Mouse (Mus musculus) neural tube, embryonic 13.5 days (tissue): ENCODE measurements at regions not wholly inside any gene's neighbourhood (a gene's known extent, or its start where the extent isn't known, plus 50 kb on each side); places are given as distances from the start of the nearest gene placed in this dataset.
"Not testable (repeated sequence)": the region's sequence is repeated elsewhere in the genome, so short reads cannot be mapped to it uniquely, and the experiment has no call there.

Experiments used
- ATAC-seq: fragments of 200-750 bp; cut with Nextera tagmentation; 2 replicates; pipeline ENCODE4 v1.8.0; 2017; ENCODE audit warnings: low read depth, mild to moderate bottlenecking, moderate TSS enrichment, moderate library complexity
- H3K27ac ChIP-seq: fragments of 300-500 bp; sonication (generic); replicated peaks from 2 replicates; pipeline ENCODE4 v1.5.1; 2015; ENCODE audit warnings: moderate library complexity, mild to moderate bottlenecking, inconsistent platforms
- H3K27me3 ChIP-seq: fragments of 300-500 bp; sonication (generic); 2 replicates; pipeline ENCODE4 v1.6.1; 2015; ENCODE audit warnings: mild to moderate bottlenecking, inconsistent platforms
- H3K36me3 ChIP-seq: fragments of 300-500 bp; sonication (generic); 2 replicates; pipeline ENCODE4 v1.6.1; 2015; ENCODE audit warnings: mild to moderate bottlenecking, inconsistent platforms
- H3K4me1 ChIP-seq: fragments of 300-500 bp; sonication (generic); replicated peaks from 2 replicates; pipeline ENCODE4 v1.6.1; 2015; ENCODE audit warnings: inconsistent platforms
- H3K4me2 ChIP-seq: fragments of 300-500 bp; sonication (generic); 2 replicates; pipeline ENCODE4 v1.6.1; 2015; ENCODE audit warnings: inconsistent platforms, mild to moderate bottlenecking, moderate library complexity
- H3K4me3 ChIP-seq: fragments of 300-500 bp; sonication (generic); 2 replicates; pipeline ENCODE4 v1.5.1; 2015; ENCODE audit warnings: mild to moderate bottlenecking, inconsistent platforms
- H3K9ac ChIP-seq: fragments of 300-500 bp; sonication (generic); 2 replicates; pipeline ENCODE4 v1.6.1; 2015; ENCODE audit warnings: moderate library complexity, mild to moderate bottlenecking, inconsistent platforms
- H3K9me3 ChIP-seq: fragments of 300-500 bp; sonication (generic); 2 replicates; pipeline ENCODE4 v1.6.1; 2016; ENCODE audit warnings: inconsistent platforms
- WGBS: fragments of 180-500 bp; shearing (Covaris S2); methylation state at CpG from one replicate; pipeline ENCODE4 v1.1.7; 2015; 5-methylcytosine and 5-hydroxymethylcytosine counted together

DNA sequence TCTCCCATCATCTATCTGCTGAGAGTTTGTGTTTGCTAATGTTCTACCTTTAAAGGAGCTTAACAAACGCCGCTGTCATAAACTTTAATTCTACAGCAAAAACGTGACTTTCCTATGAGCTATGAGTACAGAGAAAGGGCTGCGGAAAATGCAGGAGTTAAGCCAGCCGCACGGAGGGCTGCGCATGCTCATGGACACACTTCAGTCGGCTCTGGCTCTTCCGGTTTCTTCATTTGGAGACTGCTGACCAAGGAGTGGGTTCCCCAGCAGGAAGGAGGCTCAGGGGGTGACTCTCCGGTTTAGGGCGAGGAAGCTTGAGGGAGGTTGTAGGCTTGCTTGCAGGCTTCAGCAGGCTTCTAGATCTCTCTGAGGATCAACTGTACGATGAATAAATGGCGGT is 59.3 kb downstream of the Sox2 start:
- no peak for ATAC-seq
- Histone ChIP-seq H3K9ac (no peak overlapping the region), H3K27ac (no peak overlapping the region), H3K36me3 (no peaks in the 10 kb centered on the region), H3K9me3 (no peaks in the 10 kb centered on the region), H3K4me1 (no peaks in the 10 kb centered on the region), H3K4me2 (no peak overlapping the region), H3K27me3 (no peaks in the 10 kb centered on the region), H3K4me3 (no peak overlapping the region)
- WGBS = 92% methylated on average over 13 of the region's 13 CpGs

DNA sequence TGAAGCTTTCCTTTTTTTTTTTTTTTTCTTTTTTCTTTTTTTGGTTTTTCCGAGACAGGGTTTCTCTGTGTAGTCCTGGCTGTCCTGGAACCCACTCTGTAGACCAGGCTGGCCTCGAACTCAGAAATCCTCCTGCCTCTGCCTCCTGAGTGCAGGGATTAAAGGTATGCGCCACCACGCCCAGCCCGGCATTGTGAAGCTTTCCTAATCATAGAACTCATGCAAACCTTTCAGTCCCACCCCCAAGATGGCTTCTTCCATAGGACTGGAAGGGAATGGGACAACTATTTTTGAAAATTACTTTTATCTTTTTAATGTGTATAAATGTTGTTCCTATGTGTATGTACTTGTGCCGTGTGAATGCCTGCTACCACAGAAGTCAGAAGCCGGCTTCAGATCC is 61.9 kb downstream of the Sox2 start:
- ATAC-seq, H3K9ac ChIP-seq, H3K36me3 ChIP-seq, H3K27ac ChIP-seq, H3K9me3 ChIP-seq, H3K4me2 ChIP-seq, H3K4me1 ChIP-seq, H3K27me3 ChIP-seq, H3K4me3 ChIP-seq: not testable (repeated sequence)
- 93% methylated on average over 7 of the region's 7 CpGs for WGBS

DNA sequence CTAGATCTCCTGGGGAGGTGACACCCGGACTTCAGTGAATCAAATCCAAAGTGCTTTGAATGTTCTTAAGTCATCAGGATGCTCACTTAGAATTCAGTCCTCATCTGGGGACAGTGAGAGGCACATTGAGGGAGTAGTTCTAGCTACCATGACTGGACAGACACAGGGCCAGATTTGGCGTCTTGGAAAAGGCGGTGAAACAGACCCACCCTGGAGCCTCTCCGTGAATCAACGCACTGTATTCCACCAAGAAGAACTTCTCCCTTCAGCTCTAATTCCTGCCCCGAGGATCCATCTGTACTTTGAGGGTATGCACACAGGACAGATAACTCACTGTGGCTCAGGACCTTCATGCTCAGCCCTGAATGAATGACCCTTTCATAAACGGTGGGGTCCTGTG is 72.3 kb downstream of the Sox2 start:
- 83% methylated on average over 7 of the region's 7 CpGs for WGBS

DNA sequence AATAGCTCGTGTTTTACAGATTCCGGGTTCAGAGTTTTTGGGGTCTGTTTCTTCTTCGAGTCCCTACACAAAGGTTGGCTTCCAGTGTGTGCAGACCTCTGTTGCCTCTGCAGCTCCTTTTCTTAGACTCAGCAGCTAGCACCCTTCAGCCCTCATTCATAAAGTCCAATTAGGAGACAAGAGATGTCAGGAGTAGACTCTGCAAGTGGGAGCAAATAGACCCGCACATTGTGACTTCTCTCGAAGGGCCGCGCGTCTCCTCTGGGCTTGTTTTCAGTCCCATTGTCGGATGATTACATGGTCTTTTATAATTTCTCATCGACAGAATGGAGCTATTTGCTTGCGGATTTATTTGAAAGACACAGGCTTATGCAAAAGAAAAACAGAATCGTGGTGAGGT is 76.8 kb downstream of the Sox2 start:
- Histone ChIP-seq H3K4me3 (no peak overlapping the region), H3K27ac (no peak overlapping the region), H3K4me1 (peaks cover 4% of the 10 kb centered on the region; the same call in 1 of the 2 replicates), H3K27me3 (no peaks in the 10 kb centered on the region), H3K36me3 (no peaks in the 10 kb centered on the region), H3K9me3 (no peaks in the 10 kb centered on the region), H3K4me2 (no peak overlapping the region), H3K9ac (no peak overlapping the region)
- 31% methylated on average over 12 of the region's 12 CpGs for WGBS
- no peak for ATAC-seq

More for the DNA sequence above, 72.3 kb downstream of the Sox2 start:
- Histone ChIP-seq H3K4me1 (peaks cover 4% of the 10 kb centered on the region; the same call in 1 of the 2 replicates), H3K4me3 (no peak overlapping the region), H3K4me2 (no peak overlapping the region), H3K27ac (no peak overlapping the region), H3K9me3 (no peaks in the 10 kb centered on the region), H3K27me3 (no peaks in the 10 kb centered on the region), H3K9ac (no peak overlapping the region), H3K36me3 (no peaks in the 10 kb centered on the region)
- no peak for ATAC-seq

DNA sequence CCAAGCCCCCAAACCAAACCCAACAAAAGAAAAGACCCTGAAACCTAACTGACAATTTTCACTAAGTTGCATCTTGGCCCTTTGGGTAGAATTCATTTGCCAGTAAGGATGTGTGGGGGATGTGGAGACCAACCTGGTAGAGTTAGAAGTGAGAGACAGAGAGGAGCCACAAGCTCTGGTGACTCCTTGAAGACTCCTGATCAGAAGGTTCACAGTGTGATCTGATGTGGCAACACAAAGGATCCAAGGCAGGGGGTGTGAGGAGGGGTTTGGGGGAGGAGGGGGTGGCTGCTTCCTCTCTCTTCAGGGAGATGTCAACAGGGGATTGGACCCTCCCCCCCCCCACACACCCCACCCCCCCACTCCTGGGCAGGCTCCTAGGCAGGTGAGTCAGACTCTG is 78.1 kb downstream of the Sox2 start:
- Histone ChIP-seq H3K4me3 (no peak overlapping the region), H3K27me3 (no peaks in the 10 kb centered on the region), H3K9ac (no peak overlapping the region), H3K9me3 (no peaks in the 10 kb centered on the region), H3K36me3 (no peaks in the 10 kb centered on the region), H3K27ac (no peak overlapping the region), H3K4me2 (no peak overlapping the region), H3K4me1 (peaks cover 4% of the 10 kb centered on the region; the same call in 1 of the 2 replicates)
- ATAC-seq = no peak

DNA sequence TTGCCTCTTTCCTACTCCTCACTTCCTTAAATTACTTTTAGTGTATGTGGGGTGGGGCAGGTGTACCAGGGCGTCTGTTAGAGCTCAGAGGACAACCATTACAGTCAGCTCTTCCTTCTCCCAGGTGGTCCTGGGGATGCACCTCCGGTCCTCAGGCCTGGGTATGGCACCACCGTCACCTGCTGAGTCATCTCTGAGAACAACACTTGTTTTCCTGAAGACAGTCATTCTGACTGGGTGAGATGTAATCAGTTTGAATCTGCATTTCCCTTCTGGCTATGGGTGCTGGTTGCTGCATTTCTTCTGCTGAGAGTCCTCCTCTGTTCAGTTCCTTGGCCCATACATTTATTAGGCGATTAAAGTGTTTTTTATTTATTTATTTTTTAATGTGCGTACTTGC is 84.8 kb downstream of the Sox2 start:
- Histone ChIP-seq H3K4me3 (no peak overlapping the region), H3K9ac (no peak overlapping the region), H3K27ac (no peak overlapping the region), H3K9me3 (no peaks in the 10 kb centered on the region), H3K4me1 (no peaks in the 10 kb centered on the region), H3K27me3 (no peaks in the 10 kb centered on the region), H3K4me2 (no peak overlapping the region), H3K36me3 (no peaks in the 10 kb centered on the region)
- no peak for ATAC-seq
- 88% methylated on average over 5 of the region's 5 CpGs for WGBS

DNA sequence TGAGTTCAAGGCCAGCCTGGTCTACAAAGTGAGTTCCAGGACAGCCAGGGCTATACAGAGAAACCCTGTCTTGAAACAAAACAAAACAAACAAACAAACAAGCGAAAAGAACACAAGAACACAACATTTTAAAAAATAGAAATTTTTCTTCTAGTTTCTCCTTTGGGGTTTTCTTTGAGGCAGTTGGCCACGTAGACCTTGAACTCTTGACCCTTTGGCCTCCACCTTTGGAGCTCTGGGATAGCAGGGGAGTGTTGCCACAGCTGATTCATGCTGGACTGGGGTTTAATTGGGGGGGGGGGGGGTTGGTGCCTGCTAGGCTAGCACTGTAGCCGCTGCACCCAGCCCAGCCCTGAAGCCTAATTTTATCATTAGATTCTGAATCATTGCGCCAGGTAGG is 87.8 kb downstream of the Sox2 start:
- H3K9ac ChIP-seq = no peak overlapping the region
- no peak overlapping the region for H3K4me2 ChIP-seq
- WGBS = 87% methylated on average over 4 of the region's 4 CpGs
- no peak overlapping the region for H3K4me3 ChIP-seq
- no peaks in the 10 kb centered on the region for H3K9me3 ChIP-seq
- H3K27me3 ChIP-seq = no peaks in the 10 kb centered on the region
- H3K4me1 ChIP-seq = no peaks in the 10 kb centered on the region
- no peak overlapping the region for H3K27ac ChIP-seq
- H3K36me3 ChIP-seq = no peaks in the 10 kb centered on the region
- ATAC-seq = no peak

DNA sequence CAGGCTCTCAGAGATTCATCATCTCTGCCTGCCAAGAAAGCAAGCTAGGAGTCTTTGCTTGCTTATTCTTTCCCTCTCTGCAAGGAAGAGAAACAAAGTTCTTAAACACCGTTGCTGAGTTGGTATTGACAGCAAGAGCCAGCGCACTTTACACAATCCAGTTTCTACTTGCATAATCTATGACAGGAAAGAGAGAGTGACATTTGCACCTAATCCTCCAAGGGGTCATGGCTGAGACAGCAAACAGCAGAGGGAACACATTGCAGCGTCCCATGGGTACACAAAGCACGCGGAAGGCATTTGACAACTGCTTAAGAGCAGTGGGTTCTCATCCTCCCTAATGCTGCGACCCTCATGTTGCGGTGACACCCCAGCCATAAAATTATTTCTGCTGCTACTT is 88.7 kb downstream of the Sox2 start:
- no peak overlapping the region for H3K27ac ChIP-seq
- no peak for ATAC-seq
- no peak overlapping the region for H3K4me3 ChIP-seq
- no peaks in the 10 kb centered on the region for H3K27me3 ChIP-seq
- no peak overlapping the region for H3K9ac ChIP-seq
- WGBS = 68% methylated on average over 7 of the region's 7 CpGs
- H3K36me3 ChIP-seq = no peaks in the 10 kb centered on the region
- H3K9me3 ChIP-seq = no peaks in the 10 kb centered on the region
- H3K4me2 ChIP-seq = no peak overlapping the region
- H3K4me1 ChIP-seq = no peaks in the 10 kb centered on the region

DNA sequence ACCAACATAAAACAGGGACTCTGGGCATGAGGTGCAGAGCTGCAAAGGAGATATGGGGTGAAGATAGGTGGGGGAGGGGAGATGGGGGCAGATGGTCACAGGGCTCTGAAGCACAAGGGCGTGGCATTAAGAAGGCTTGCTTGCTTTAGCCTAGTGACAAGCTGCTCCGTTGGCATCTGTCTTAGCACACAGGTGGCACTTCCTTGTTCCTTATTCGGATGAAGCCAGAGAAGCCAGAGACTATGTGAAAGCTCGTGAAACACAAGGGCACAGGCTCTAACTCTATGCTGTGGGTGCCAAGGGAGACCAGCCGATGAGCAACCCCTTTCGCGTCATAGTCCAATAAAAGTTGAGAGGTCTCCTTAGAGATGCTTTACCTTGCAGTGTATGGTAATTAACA is 89.5 kb downstream of the Sox2 start:
- H3K36me3 ChIP-seq = no peaks in the 10 kb centered on the region
- 82% methylated on average over 7 of the region's 7 CpGs for WGBS

DNA sequence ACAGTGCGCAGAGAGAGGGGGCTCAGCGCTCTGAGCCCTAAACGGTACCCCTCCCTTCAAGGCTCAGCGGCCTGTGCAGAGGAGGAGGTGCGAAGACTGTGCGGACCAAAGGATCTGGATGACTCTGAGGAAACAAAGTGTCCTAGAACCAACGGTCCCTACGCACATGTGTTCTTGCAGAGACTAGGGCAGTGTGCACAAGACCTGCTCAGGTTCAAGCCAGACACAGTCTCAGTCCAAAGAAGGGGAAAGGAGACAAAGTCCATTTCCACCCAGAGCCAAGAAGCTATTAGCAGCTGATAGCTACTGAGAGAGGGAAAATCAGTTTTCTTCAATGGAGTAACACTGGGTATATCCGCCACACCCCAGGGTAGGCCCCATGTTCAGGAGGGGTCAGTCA is 89.9 kb downstream of the Sox2 start:
- no peak for ATAC-seq
- Histone ChIP-seq H3K4me2 (no peak overlapping the region), H3K36me3 (no peaks in the 10 kb centered on the region), H3K4me3 (no peak overlapping the region), H3K9me3 (no peaks in the 10 kb centered on the region), H3K27me3 (no peaks in the 10 kb centered on the region), H3K27ac (no peak overlapping the region), H3K9ac (no peak overlapping the region), H3K4me1 (no peaks in the 10 kb centered on the region)
- WGBS = 88% methylated on average over 9 of the region's 9 CpGs

More for the DNA sequence above, 89.5 kb downstream of the Sox2 start:
- Histone ChIP-seq H3K4me2 (no peak overlapping the region), H3K27me3 (no peaks in the 10 kb centered on the region), H3K27ac (no peak overlapping the region), H3K4me1 (no peaks in the 10 kb centered on the region), H3K9ac (no peak overlapping the region), H3K9me3 (no peaks in the 10 kb centered on the region), H3K4me3 (no peak overlapping the region)
- no peak for ATAC-seq

DNA sequence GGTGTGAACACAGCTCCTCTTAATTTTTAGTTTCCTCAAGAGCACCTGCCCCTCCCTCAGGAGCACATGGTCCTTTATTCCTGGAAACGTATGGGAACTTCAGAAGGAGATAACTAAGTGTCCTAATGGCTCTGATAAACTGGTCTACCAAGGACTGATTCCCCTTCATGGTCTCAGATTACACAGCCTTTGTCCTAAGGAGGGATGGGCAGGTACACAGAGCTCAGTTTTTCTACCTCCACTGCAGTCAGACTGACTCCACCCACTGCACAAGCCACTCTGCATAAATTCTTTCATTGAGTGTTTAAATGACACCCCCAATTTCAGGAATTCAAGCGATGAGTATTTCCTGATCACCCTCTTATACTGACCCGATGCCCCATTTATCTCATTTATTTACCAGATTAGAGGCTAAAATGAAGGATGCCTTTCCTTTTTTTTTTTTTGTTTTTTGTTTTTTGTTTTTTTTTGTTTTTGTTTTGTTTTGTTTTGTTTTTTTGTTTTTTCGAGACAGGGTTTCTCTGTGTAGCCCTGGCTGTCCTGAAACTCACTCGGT is 95.1 kb downstream of the Sox2 start:
- Histone ChIP-seq H3K27ac (no peak overlapping the region), H3K4me2 (no peak overlapping the region), H3K9ac (no peak overlapping the region), H3K4me3 (no peak overlapping the region), H3K4me1 (no peaks in the 10 kb centered on the region), H3K9me3 (no peaks in the 10 kb centered on the region), H3K27me3 (no peaks in the 10 kb centered on the region), H3K36me3 (no peaks in the 10 kb centered on the region)
- ATAC-seq = no peak
- WGBS = 80% methylated on average over 5 of the region's 5 CpGs

DNA sequence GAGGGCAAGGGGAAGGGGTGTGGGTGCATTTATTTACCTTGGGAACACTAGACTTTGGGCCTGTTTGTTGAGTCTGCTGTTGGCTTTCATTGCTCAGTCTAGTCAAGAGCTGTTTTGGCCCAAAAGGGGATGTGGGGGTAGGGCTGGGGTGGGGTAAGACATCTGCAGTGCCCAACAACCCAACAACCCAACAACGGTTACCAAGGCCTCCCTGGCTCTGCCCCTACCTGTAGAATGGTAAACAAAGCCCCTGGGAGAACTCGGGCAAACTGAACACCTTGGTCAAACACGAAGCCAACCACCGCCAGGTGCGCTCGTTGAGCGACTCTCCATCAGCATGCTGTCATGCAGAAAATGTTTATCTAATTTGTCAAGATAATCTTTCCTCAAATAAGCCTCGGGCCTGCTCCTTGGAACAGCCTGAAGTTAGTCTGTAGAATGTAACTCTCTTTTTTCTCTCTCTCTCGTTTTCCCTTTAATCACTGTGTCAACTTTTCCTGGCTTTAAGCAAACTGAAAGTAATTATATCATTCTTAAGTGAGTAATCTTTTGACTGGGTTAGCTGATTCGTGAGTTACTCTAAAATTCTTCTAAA is 97.4 kb downstream of the Sox2 start:
- 87% methylated on average over 10 of the region's 10 CpGs for WGBS
- H3K9me3 ChIP-seq = no peaks in the 10 kb centered on the region
- 0 out of 2 replicates have a peak, but pooled peaks cover 5% of the 10 kb centered on the region for H3K4me1 ChIP-seq

DNA sequence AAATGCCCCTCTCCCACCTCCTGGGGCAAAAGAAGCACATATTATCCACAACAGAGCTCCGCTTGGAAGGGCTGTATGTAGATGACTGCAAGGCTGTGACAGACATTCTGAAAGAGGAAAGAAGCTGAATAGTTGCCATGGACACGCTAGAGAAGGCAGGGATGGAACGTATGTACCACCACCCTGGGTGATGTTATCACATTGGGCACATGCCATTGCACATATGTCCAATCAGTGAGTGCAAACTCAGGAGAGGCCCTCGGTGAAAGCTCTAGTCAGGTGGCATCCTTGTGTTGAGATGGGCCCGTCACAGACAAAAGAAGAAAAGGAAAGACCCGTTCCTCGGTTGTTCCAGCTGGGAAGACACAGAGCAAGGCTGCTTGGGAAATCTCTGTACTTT is 99.8 kb downstream of the Sox2 start:
- H3K4me2 ChIP-seq = no peak overlapping the region
- 61% methylated on average over 7 of the region's 7 CpGs for WGBS

More for the DNA sequence above, 97.4 kb downstream of the Sox2 start:
- no peak overlapping the region for H3K9ac ChIP-seq
- no peak overlapping the region for H3K27ac ChIP-seq
- H3K4me3 ChIP-seq = no peak overlapping the region
- no peaks in the 10 kb centered on the region for H3K36me3 ChIP-seq
- no peaks in the 10 kb centered on the region for H3K27me3 ChIP-seq
- ATAC-seq = no peak
- H3K4me2 ChIP-seq = no peak overlapping the region

More for the DNA sequence above, 99.8 kb downstream of the Sox2 start:
- H3K4me1 ChIP-seq = 0 out of 2 replicates have a peak, but pooled peaks cover 5% of the 10 kb centered on the region
- no peak for ATAC-seq
- no peak overlapping the region for H3K4me3 ChIP-seq
- no peaks in the 10 kb centered on the region for H3K36me3 ChIP-seq
- no peak overlapping the region for H3K9ac ChIP-seq
- H3K27ac ChIP-seq = no peak overlapping the region
- no peaks in the 10 kb centered on the region for H3K9me3 ChIP-seq
- H3K27me3 ChIP-seq = no peaks in the 10 kb centered on the region
